Mouse (Mus musculus) stomach, postnatal 0 days (tissue): ENCODE measurements around the gene Spink4.

ENCODE experiments used
- CTCF ChIP-seq: IDR thresholded peaks from 2 replicates; pipeline ENCODE4 v1.5.1; 2016; ENCODE audit warnings: antibody characterized with exemption, low read depth, mild to moderate bottlenecking, moderate library complexity
- EP300 ChIP-seq: optimal IDR thresholded peaks from 2 replicates; pipeline ENCODE3; 2016; ENCODE audit warnings: antibody characterized with exemption

DNA sequence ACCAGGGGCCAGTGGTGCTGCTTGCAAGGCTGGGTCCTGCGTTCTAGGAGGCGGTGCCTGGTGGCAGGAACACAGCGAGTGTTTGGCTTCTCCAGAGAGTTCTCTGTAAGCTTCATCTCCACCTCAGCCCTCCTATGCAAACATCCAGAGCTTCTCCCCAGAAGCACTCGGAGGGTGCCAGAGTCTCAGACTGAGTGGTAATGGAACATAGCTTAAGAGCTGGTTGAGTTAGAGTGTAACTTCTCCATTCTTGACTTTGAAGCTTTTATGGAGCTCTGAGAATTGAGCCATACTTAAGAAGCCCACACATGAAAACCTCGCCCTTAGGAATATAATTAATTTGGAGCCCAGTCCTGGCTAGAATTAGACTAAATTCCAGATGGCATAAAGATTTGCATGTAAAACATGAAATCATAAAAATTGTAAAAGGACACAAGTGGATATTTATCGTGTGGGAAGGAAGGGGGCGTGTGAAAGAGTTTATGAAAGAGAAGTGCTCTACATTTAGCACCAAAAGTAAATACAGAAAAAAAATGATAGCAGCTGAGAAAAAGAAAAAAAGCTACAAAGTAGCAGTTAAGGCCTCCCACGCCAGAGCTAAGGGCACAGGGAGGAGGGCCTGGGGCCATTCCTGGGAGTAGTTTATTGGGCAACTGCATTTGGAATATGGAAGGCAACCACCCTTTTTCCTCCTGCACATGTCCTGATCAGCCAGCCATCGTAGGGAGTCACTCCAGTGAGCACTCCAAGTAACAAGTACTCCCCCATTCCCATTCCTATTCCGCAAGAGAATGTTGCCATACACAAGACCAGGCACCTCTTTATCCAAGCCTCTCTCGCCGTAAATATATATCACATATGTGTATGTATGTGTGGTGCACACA is 35.3 kb upstream of the Spink4 start:
- TF ChIP-seq CTCF, result no peak
- TF ChIP-seq EP300, result no peak
